10 mouse cellular contexts compared by ENCODE assay signal in genomic region chr7:78719117-78719516, GRCm38 (mm10). TPM values are rescaled to one million over a fixed set of nuclear protein-coding genes. Genes with fewer than 3 reads are reported as not detected.
DNase-seq lines count a peak whose midpoint lies in the region; ATAC-seq lines count a peak whose summit lies in the region.
"Had no signal": no experiment of that assay in that cellular context is flagged by ENCODE, and none has a peak within 500 bp of the region (broad histone marks: within the 10 kb centered on the region; RNA-seq: fewer than 3 reads in every experiment).

No protein-coding gene starts in this region.

- no peaks in the 10 kb centered on the region for H3K4me1 ChIP-seq in stomach, embryonic 14.5 days (ENCODE audit: control insufficient read depth, insufficient read depth, low read length)

- ATAC-seq in stomach, embryonic 14.5 days (ENCODE audit: insufficient number of reproducible peaks, insufficient read depth, low FRiP score, low read depth) = no peak

- WGBS in stomach, embryonic 14.5 days = 66% methylated on average over 5 of the region's 5 CpGs

- no peaks in the 10 kb centered on the region for H3K36me3 ChIP-seq in stomach, embryonic 14.5 days (ENCODE audit: control insufficient read depth, insufficient read depth, low read length)

- no peak overlapping the region for H3K9ac ChIP-seq in stomach, embryonic 14.5 days (replicated peaks; ENCODE audit: low read depth, low read length)

- no peaks in the 10 kb centered on the region for H3K9me3 ChIP-seq in stomach, embryonic 14.5 days (ENCODE audit: control insufficient read depth, low read depth, low read length)

- H3K4me2 ChIP-seq in stomach, embryonic 14.5 days (replicated peaks; ENCODE audit: low read depth, low read length) = no peak overlapping the region

- H3K4me3 ChIP-seq in stomach, embryonic 14.5 days (ENCODE audit: low read depth, low read length) = no peak overlapping the region

- DNase-seq in layer of hippocampus, adult 11-12 months (ENCODE audit: low spot score) = peak; percentile 12
- no peak for DNase-seq in layer of hippocampus, postnatal 10 days (ENCODE audit: low spot score in 2 of 2)
- DNase-seq in B cell, adult 2 months = peak; percentile 27 to 33
- peak; percentile 66 for DNase-seq in brain, adult 2 months (ENCODE audit: low read depth, low spot score)
- DNase-seq in urinary bladder, adult 18-20 months (ENCODE audit: low spot score in 2 of 2) = no peak
- no peak for DNase-seq in embryo, embryonic 10.5 days (ENCODE audit: low spot score)
- no peak for DNase-seq in adrenal gland, postnatal 4 days (ENCODE audit: low spot score in 2 of 2)
- DNase-seq: adrenal gland, postnatal 36 days; kidney, adult 8-10 months had no signal

- peak overlapping the region; percentile 68 for H3K27ac ChIP-seq in stomach, embryonic 14.5 days (ENCODE audit: low read length)

- H3K27me3 ChIP-seq in stomach, embryonic 14.5 days (ENCODE audit: control insufficient read depth, insufficient read depth, low read length) = no peaks in the 10 kb centered on the region

RNA-seq across cellular contexts. Expression of gene Ntrk3, which starts 18.7 kb away (rescaled TPM):
- total RNA-seq in layer of hippocampus, postnatal 10 days (2021) = 100 to 1,000 TPM; 173 to 199 TPM
- polyA plus RNA-seq in stomach, embryonic 14.5 days (2014; fragmentation: Nextera tagmentation; extraction: Ambion mirVana) = 5.9 and 8.6 TPM in 2 replicates
- total RNA-seq in adrenal gland, postnatal 4 days (2021) = 10 to 100 TPM; 16.9 to 20.4 TPM

Comparison
In these comparisons a context has a peak if more than half of its experiments do, and no peak if none do; other contexts are left out.
1. DNase-seq: peak in layer of hippocampus, adult 11-12 months (single experiment), B cell, adult 2 months (2 of 2) and brain, adult 2 months (single experiment); none in layer of hippocampus, postnatal 10 days (0 of 2), urinary bladder, adult 18-20 months (0 of 2), embryo, embryonic 10.5 days (single experiment) and adrenal gland, postnatal 4 days (0 of 2).
2. RNA of gene Ntrk3, which starts 18.7 kb away (total RNA-seq): 173 to 199 TPM in layer of hippocampus, postnatal 10 days; 16.9 to 20.4 TPM in adrenal gland, postnatal 4 days; every median in the first group is over 4 times any median in the second.